Mouse (Mus musculus) embryonic stem cell, embryonic (primary cell): ENCODE results near the gene Zfp36.

ENCODE experiments used
- CTCF ChIA-PET, 4 experiments: fragments of 300-600 bp in 2 of 4; fragments of 350-600 bp in 2 of 4; sonication (Branson Sonifier 250); formaldehyde crosslinking; loops; one replicate each; lab custom pipeline; 2022; ENCODE audit warnings: inconsistent platforms in 2 of 4; lab: Charles Lee
- POLR2A ChIA-PET, 4 experiments: fragments of 300-600 bp in 2 of 4; fragments of 350-600 bp in 2 of 4; sonication (Branson Sonifier 250); formaldehyde crosslinking; loops; one replicate each; lab custom pipeline; 2022; ENCODE audit warnings: antibody characterized with exemption in 4 of 4, inconsistent platforms in 1 of 4; lab: Charles Lee

The Zfp36 gene

DNA sequence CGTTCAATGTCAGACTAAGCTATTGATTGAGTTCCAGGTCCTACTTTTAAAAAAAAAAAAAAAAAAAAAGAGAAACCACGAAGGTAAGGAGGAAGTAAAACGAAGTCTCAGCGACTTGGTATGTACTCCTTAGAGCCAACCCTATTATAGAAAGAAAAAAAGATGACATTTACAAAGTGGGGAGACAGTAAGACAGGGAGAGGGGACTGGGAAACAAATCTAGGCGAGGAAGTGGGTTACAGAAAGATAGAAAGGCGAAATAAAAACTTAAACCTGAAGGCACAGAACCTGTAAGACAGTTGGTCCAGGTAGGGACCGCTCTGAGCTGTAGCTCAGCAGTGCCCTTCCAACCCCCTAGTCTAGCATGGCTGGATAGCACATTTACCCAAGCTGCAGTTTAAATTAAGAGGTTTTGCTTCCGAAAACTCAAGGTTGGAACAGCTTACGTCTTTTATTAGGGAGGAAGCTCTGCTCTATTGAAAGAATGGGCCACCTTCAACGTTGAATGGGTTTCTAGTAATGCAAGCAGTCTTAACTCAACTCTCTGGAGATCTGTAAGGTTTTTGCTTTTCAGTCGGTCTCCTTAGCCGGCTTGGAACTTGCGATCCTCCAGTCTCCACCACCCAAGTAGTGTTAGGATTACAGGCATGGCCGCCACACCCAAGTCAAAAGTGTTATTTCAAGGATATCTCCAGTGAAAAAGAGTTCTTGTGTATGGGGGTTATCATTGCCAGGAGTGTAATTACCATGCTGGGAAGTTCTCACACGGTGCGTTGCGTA, at the start of gene Zfp36:
Gene Zfp36, minus strand, starts transcription at position 17 of the 780 bp plus-strand sequence.
- ChIA-PET POLR2A (interaction anchor here (0.7 to 37.0 kb wide), 12 partner anchors 10 to 296 kb away, joined by 3 to 1116 read pairs (median 14); partner anchors contain the start of genes Med29 (in 4 of the 4), Paf1 (in 4 of the 4), Rps16 (in 2 of the 4) and Supt5 (in 2 of the 4)), CTCF (interaction anchor here in 2 of 4 experiments (0.6 to 1.5 kb wide), 3 partner anchors 23 to 670 kb away, joined by 4 read pairs; no protein-coding TSS in a partner anchor)

- ChIA-PET POLR2A (interaction anchor here in 2 of 4 experiments (1.0 to 1.9 kb wide), 6 partner anchors 8 to 352 kb away, joined by 3 to 8 read pairs (median 4); partner anchors contain the start of genes Gmfg (in 1 of the 2), Med29 (in 1 of the 2), Paf1 (in 1 of the 2) and Rps16 (in 1 of the 2)), CTCF (interaction anchor here in 1 of 4 experiments (1.3 kb wide), 1 partner anchor 9 kb away, joined by 6 read pairs; the partner anchor contains the start of gene Gmfg)
Observed at GRCm38 (mm10) chr7:28427738-28428137, 47.7 kb upstream of the Zfp36 start.

DNA sequence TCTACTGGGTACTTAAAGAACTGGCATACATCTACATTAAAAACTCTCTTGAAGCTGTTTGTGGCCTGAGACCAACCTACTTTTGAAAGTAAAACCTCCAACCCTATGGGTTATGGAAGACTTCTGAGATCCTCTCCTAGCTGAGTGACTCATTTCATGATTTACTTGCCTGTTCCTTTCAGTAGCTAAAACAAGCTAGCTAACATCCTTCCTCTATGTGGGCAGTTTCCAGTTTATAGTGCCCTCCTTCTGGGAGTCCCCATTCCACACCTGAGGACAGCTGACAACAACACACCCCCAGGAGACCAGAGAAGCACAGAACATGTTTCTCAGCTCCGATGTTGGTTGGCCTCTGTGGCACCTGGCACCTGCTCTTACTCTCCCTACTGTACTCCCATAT, 43.0 kb upstream of the Zfp36 start:
- CTCF ChIA-PET, result interaction anchor here in 1 of 4 experiments (1.2 kb wide), 1 partner anchor 14 kb away, joined by 5 read pairs; the partner anchor contains the start of gene Gmfg
- POLR2A ChIA-PET, result interaction anchor here in 2 of 4 experiments (0.6 to 1.8 kb wide), 6 partner anchors 13 to 1221 kb away, joined by 3 to 5 read pairs (median 3); partner anchors contain the start of genes Med29 (in 1 of the 2) and Paf1 (in 1 of the 2)

- POLR2A ChIA-PET, result interaction anchor here in 2 of 4 experiments (1.1 to 1.9 kb wide), 4 partner anchors 14 to 192 kb away, joined by 3 to 5 read pairs (median 4); partner anchors contain the start of genes Gmfg (in 1 of the 2) and Supt5 (in 1 of the 2)
- CTCF ChIA-PET, result no interaction called here
Observed at GRCm38 (mm10) chr7:28419416-28419815, 39.4 kb upstream of the Zfp36 start.

GRCm38 (mm10) chr7:28418096-28418670, 38.1 kb upstream of the Zfp36 start:
- ChIA-PET POLR2A (interaction anchor here in 3 of 4 experiments (0.6 to 1.9 kb wide), 8 partner anchors 13 to 475 kb away, joined by 3 to 7 read pairs (median 3); partner anchors contain the start of genes Med29 (in 2 of the 3), Paf1 (in 2 of the 3) and Gmfg (in 1 of the 3)), CTCF (interaction anchor here in 2 of 4 experiments (0.6 to 1.7 kb wide), 3 partner anchors 18 to 226 kb away, joined by 3 to 5 read pairs (median 3); partner anchors contain the start of genes Gmfg (in 1 of the 2), Med29 (in 1 of the 2) and Paf1 (in 1 of the 2))

GRCm38 (mm10) chr7:28417368-28417767, 37.3 kb upstream of the Zfp36 start:
- POLR2A ChIA-PET, result interaction anchor here in 3 of 4 experiments (1.0 to 1.9 kb wide), 6 partner anchors 12 to 67 kb away, joined by 3 to 7 read pairs (median 6); partner anchors contain the start of genes Gmfg (in 1 of the 3), Med29 (in 1 of the 3), Paf1 (in 1 of the 3) and Rps16 (in 1 of the 3)
- CTCF ChIA-PET, result interaction anchor here in 1 of 4 experiments (1.0 to 1.7 kb wide), 2 partner anchors 19 to 25 kb away, joined by 3 to 5 read pairs; partner anchors contain the start of genes Gmfg, Med29 and Paf1

- CTCF ChIA-PET, result interaction anchor here in 3 of 4 experiments (0.6 to 1.5 kb wide), 3 partner anchors 28 to 367 kb away, joined by 3 read pairs; partner anchors contain the start of genes Mrps12 (in 1 of the 3) and Sars2 (in 1 of the 3)
- POLR2A ChIA-PET, result interaction anchor here in 3 of 4 experiments (0.8 to 2.2 kb wide), 6 partner anchors 11 to 21 kb away, joined by 3 to 12 read pairs (median 3); partner anchors contain the start of genes Med29 (in 2 of the 3) and Paf1 (in 2 of the 3)
Observed at GRCm38 (mm10) chr7:28412826-28413225, 32.8 kb upstream of the Zfp36 start.

DNA sequence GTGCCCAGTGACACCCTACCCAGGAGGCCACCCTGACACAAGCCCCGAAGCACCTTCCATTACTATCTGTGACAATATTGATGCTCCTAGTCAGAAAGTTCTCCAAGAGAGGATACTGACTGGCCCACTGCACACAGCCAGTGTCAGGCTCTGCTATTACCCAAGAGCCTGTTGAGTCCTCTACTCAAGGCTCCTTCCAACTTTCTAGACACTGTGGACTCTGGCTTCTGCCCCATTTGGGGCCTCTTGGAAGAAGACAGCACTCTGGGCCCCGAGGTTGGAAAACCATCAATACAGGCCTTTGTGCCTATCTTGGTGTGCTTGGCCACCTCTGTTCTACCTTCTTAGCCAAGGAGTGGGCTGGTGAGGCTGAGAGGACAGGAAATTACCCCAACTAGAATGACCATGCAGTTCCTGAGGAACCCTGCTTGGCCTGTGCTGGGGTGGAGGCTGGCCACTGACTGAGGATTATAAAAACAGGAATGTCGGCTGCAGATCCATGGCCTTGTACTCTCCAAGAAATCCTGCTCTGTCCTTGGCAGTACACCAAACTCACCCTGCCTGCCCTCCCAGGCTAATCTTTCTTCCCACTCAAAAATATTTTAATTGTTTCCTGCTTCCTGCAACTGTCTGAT, 30.9 kb upstream of the Zfp36 start:
- POLR2A ChIA-PET, result interaction anchor here in 3 of 4 experiments (0.6 to 7.8 kb wide), 5 partner anchors 14 to 1486 kb away, joined by 3 to 47 read pairs (median 3); partner anchors contain the start of genes Med29 (in 2 of the 3) and Paf1 (in 2 of the 3)
- CTCF ChIA-PET, result no interaction called here

DNA sequence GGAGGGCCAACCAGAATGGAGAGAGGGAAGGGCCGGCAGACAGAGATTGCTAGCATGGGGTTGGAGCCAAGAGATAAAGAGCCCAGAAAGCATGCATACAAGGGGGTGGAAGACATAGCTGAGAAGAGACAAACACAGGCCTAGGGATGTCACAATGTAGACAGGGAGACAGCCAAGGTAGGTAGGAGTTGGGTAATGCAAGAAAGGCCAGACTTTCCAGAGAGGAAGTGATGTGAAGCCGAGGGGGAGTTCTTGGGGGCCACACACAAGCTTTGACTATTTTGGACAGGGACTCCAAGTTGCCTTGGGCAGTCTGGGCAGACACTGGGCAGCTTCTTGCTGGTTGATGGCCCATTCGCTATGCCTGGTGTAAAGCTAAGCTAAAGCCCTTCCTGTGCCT, 21.9 kb upstream of the Zfp36 start:
- ChIA-PET POLR2A (interaction anchor here (0.6 to 37.0 kb wide), 17 partner anchors 9 to 62 kb away, joined by 3 to 1116 read pairs (median 3); partner anchors contain the start of genes Med29 (in 3 of the 4), Paf1 (in 3 of the 4), Rps16 (in 2 of the 4) and Gmfg (in 1 of the 4)), CTCF (interaction anchor here in 1 of 4 experiments (1.1 kb wide), 1 partner anchor 35 kb away, joined by 3 read pairs; the partner anchor contains the start of gene Gmfg)

GRCm38 (mm10) chr7:28401030-28401429, 21.0 kb upstream of the Zfp36 start:
- ChIA-PET POLR2A (interaction anchor here in 3 of 4 experiments (0.6 to 37.0 kb wide), 10 partner anchors 8 to 118 kb away, joined by 3 to 1116 read pairs (median 5); partner anchors contain the start of genes Med29 (in 2 of the 3), Paf1 (in 2 of the 3), Rps16 (in 2 of the 3) and Supt5 (in 1 of the 3)), CTCF (no interaction called here)

- ChIA-PET CTCF (interaction anchor here in 2 of 4 experiments (1.1 to 1.2 kb wide), 2 partner anchors 17 to 912 kb away, joined by 3 read pairs; partner anchors contain the start of gene Sertad1 (in 1 of the 2)), POLR2A (interaction anchor here in 2 of 4 experiments (0.7 to 37.0 kb wide), 8 partner anchors 11 to 198 kb away, joined by 4 to 1116 read pairs (median 6); partner anchors contain the start of genes Plekhg2 (in 2 of the 2), Rps16 (in 2 of the 2), Zfp36 (in 2 of the 2) and Supt5 (in 1 of the 2))
Observed at GRCm38 (mm10) chr7:28398696-28399340, 18.8 kb upstream of the Zfp36 start.

DNA sequence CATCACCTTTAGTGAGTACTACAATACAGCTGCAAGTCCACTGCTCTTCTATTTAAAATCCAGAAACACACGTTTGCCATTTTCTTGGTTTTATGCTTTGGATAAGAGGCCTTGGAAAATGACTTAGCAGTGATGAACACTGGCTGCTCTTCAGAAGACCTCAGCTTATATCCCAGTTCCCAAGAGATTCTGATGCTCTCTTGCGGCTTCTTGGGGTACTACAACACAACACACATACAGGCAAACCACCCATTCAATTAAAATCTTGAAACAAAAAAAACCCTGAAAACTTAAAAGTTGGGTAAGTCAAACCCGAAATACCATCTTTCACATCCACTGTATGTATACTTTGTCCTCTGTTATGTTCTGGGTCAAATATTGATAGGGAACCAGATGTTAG, 17.9 kb upstream of the Zfp36 start:
- POLR2A ChIA-PET, result interaction anchor here in 2 of 4 experiments (0.6 to 37.0 kb wide), 12 partner anchors 10 to 199 kb away, joined by 3 to 1116 read pairs (median 5); partner anchors contain the start of genes Plekhg2 (in 2 of the 2), Rps16 (in 2 of the 2), Zfp36 (in 2 of the 2) and Gmfg (in 1 of the 2)
- CTCF ChIA-PET, result interaction anchor here in 3 of 4 experiments (0.5 to 1.5 kb wide), 13 partner anchors 9 to 911 kb away, joined by 3 to 6 read pairs (median 3); partner anchors contain the start of genes Sertad1 (in 1 of the 3) and Supt5 (in 1 of the 3)

DNA sequence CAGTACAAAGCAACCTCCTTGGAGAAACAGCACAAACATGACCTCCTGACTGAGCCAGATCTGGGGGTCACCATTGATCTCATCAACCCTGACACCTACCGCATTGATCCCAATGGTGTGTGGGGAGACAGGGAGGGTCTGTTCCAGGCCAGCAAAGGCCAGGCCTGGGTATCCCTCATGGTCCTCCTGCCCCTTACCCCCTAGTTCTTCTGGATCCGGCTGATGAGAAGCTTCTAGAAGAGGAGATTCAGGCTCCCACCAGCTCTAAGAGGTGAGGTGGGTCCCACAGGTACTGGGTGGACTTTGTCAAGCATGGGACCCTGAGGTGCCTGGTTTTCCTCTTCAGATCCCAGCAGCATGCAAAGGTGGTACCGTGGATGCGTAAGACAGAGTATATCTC, 15.4 kb upstream of the Zfp36 start:
- POLR2A ChIA-PET, result interaction anchor here in 3 of 4 experiments (4.0 to 37.0 kb wide), 6 partner anchors 9 to 49 kb away, joined by 21 to 1116 read pairs (median 205); partner anchors contain the start of genes Plekhg2 (in 2 of the 3), Zfp36 (in 2 of the 3), Rps16 (in 1 of the 3) and Supt5 (in 1 of the 3)
- CTCF ChIA-PET, result interaction anchor here in 1 of 4 experiments (3.1 kb wide), 1 partner anchor 42 kb away, joined by 12 read pairs; the partner anchor contains the start of gene Gmfg

DNA sequence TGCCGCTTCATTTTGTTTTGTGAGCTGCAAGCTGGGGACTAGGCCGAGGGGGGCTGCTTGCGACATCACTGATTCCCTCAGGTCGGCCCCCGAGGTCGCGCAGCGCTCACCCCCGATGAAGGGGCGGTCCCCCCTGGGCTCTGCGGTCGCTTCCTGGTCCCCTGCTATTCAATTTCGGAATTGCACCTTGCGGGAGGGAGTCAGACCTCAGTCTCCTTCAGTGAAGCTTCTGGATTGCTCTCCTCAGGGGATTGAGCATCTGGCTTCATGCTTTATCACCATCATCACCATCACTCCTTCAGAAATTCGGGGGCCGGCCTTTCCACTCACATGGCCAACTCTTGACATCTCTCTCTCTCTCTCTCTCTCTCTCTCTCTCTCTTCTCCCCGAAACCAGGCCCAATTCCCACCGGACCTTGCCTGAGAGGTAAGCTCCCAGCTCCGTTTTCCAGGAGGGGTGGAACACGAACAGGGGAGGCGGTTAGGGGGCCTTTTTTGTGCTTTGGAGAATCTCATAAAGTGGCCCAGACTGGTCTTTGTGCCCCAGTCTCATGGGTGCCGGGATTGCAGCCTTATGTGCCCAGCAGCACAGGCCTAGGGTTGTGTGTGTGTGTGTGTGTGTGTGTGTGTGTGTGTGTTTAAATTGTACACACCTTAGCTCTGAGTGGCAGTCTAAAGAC, 13.4 kb upstream of the Zfp36 start:
- POLR2A ChIA-PET, result interaction anchor here (0.6 to 37.0 kb wide), 91 partner anchors 9 to 886 kb away, joined by 3 to 1116 read pairs (median 5); partner anchors contain the start of genes Rps16 (in 3 of the 4), Supt5 (in 3 of the 4), Zfp36 (in 3 of the 4) and Fbl (in 2 of the 4)
- CTCF ChIA-PET, result interaction anchor here in 3 of 4 experiments (0.5 to 3.1 kb wide), 16 partner anchors 14 to 579 kb away, joined by 3 to 12 read pairs (median 4); partner anchors contain the start of genes Eid2b (in 1 of the 3), Gmfg (in 1 of the 3), Mrps12 (in 1 of the 3) and Rps16 (in 1 of the 3)
